Mouse (Mus musculus) intestine, postnatal 0 days (tissue): ENCODE results near the gene Map4k5. TPM values are rescaled to one million over a fixed set of nuclear protein-coding genes. Genes with fewer than 3 reads are reported as not detected.
A peak's percentile ranks its signal among the peaks of the same experiment; 100 is the strongest.

Source experiments
- ATAC-seq: fragments of 200-750 bp; cut with Nextera tagmentation; 2 replicates; pipeline ENCODE4 v1.8.0; 2017; ENCODE audit warnings: mild to moderate bottlenecking, moderate TSS enrichment, moderate library complexity
- H3K27ac ChIP-seq: fragments of 300-500 bp; sonication (generic); 2 replicates; pipeline ENCODE4 v1.5.1; 2014; ENCODE audit warnings: mild to moderate bottlenecking, low read depth, low read length, moderate library complexity
- H3K27me3 ChIP-seq: fragments of 300-500 bp; sonication (generic); replicated peaks from 2 replicates; pipeline ENCODE4 v1.6.1; 2014; ENCODE audit warnings: low read length, mixed read lengths; ENCODE audit not compliant: control insufficient read depth, insufficient read depth
- H3K36me3 ChIP-seq: fragments of 300-500 bp; sonication (generic); 2 replicates; pipeline ENCODE4 v1.6.1; 2014; ENCODE audit warnings: mild to moderate bottlenecking, moderate library complexity; ENCODE audit not compliant: control insufficient read depth, insufficient read depth
- H3K4me1 ChIP-seq: fragments of 300-500 bp; sonication (generic); replicated peaks from 2 replicates; pipeline ENCODE4 v1.6.1; 2014; ENCODE audit warnings: antibody characterized with exemption, low read length, mixed read lengths; ENCODE audit not compliant: control insufficient read depth, insufficient read depth
- H3K4me2 ChIP-seq: fragments of 300-500 bp; sonication (generic); replicated peaks from 2 replicates; pipeline ENCODE4 v1.6.1; 2014; ENCODE audit warnings: low read depth, mild to moderate bottlenecking, moderate library complexity
- H3K4me3 ChIP-seq: fragments of 300-500 bp; sonication (generic); 2 replicates; pipeline ENCODE4 v1.5.1; 2014; ENCODE audit warnings: low read depth, low read length
- H3K9ac ChIP-seq: fragments of 300-500 bp; sonication (generic); 2 replicates; pipeline ENCODE4 v1.6.1; 2014; ENCODE audit warnings: mild to moderate bottlenecking, low read depth, low read length
- H3K9me3 ChIP-seq: fragments of 300-500 bp; sonication (generic); 2 replicates; pipeline ENCODE4 v1.6.1; 2016; ENCODE audit warnings: mixed run types; ENCODE audit not compliant: control insufficient read depth
- CTCF ChIP-seq: sonication (generic); IDR thresholded peaks from 2 replicates; pipeline ENCODE4 v1.5.1; 2016; ENCODE audit warnings: low read depth, mild to moderate bottlenecking, control low read depth, antibody characterized with exemption, moderate library complexity
- WGBS: fragments of 180-500 bp; shearing (Covaris S2); extraction: QIAGEN DNeasy Blood & Tissue Kit; methylation state at CpG from one replicate; pipeline ENCODE4 v1.1.7; 2014; 5-methylcytosine and 5-hydroxymethylcytosine counted together
- polyA plus RNA-seq: library from polyadenylated mRNA; unstranded; fragments of >200 nt; fragmentation: Nextera tagmentation; extraction: Ambion mirVana; gene quantifications from 2 replicates; pipeline ENCODE4 v1.2.1, GENCODE M21; 2015

Map4k5 gene
- polyA plus RNA-seq, 1 experiment from 2014 or later = 9.9 TPM

DNA sequence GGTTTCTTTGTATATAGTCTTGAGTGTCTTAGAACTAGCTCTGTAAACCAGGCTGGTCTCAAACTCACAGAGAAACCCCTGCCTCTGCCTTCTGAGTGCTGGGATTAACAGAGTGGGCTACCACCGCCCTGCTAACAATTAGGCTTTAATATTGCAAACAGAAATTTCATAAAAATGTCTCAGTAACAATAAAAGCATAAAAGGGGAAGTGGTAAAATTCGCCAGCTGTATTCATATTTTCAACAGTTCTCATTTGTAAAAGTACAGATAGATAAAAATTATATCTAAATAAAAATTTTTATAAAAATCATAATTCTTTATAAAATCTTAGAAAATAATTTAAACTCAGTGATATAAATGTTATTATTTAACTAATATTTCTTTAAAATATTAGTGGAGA is 39.1 kb downstream of the Map4k5 start:
- no peak overlapping the region for H3K4me2 ChIP-seq
- no peaks in the 10 kb centered on the region for H3K4me1 ChIP-seq
- no peak overlapping the region for H3K27ac ChIP-seq
- H3K36me3 ChIP-seq = peaks cover 39% of the 10 kb centered on the region
- no peaks in the 10 kb centered on the region for H3K9me3 ChIP-seq
- 89% methylated on average over 2 of the region's 2 CpGs for WGBS
- H3K9ac ChIP-seq = no peak overlapping the region
- TF ChIP-seq CTCF = no peak
- ATAC-seq = no peak
- no peaks in the 10 kb centered on the region for H3K27me3 ChIP-seq
- H3K4me3 ChIP-seq = no peak overlapping the region

DNA sequence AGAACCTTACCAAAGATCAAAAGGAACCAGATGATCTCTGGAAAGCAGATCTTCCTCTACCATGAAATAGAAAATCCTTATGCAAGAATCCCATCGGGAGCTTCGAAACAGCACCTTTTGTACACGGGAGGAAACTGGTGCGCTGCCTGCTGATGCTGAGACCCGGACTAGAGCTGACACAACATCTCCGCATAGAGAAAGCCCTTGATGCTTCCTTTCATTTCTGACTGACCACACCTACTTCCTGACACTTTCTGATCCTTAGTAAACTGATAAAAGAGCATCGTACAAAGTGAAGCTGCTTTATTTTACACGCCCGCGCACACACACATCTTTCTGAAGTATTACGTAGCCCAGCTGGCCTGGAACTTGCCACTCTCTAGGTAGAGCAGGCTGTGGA is 39.6 kb downstream of the Map4k5 start:
- H3K9me3 ChIP-seq = no peaks in the 10 kb centered on the region
- no peaks in the 10 kb centered on the region for H3K4me1 ChIP-seq
- peaks cover 40% of the 10 kb centered on the region for H3K36me3 ChIP-seq
- no peak overlapping the region for H3K4me3 ChIP-seq
- H3K27ac ChIP-seq = no peak overlapping the region
- no peak for TF ChIP-seq CTCF
- H3K4me2 ChIP-seq = no peak overlapping the region
- no peak for ATAC-seq
- no peaks in the 10 kb centered on the region for H3K27me3 ChIP-seq
- no peak overlapping the region for H3K9ac ChIP-seq
- WGBS = 81% methylated on average over 11 of the region's 11 CpGs

DNA sequence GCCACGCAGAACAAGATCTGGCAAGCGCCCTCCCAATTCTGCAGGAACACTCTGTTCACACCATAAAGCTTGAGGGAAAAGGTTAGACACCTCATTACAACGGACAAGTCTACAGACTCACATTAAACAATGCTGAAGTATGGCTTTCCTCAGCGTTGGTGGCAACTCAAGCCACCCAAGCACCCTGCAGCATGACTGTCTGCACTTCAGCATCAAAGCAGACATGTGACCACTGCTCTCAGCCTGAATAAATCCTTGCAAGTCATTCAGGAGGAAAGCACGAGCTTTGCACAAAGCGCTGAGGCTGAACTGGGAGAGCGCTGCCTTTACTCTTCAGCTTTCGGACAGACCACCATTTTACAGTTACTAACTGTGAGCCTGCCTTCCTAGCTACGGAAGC is 40.7 kb downstream of the Map4k5 start:
- TF ChIP-seq CTCF = no peak
- Histone ChIP-seq H3K4me1 (no peaks in the 10 kb centered on the region), H3K4me3 (no peak overlapping the region), H3K27me3 (no peaks in the 10 kb centered on the region), H3K4me2 (no peak overlapping the region), H3K9me3 (no peaks in the 10 kb centered on the region), H3K36me3 (peaks cover 44% of the 10 kb centered on the region), H3K9ac (no peak overlapping the region), H3K27ac (no peak overlapping the region)
- no peak for ATAC-seq
- WGBS = 87% methylated on average over 9 of the region's 9 CpGs

DNA sequence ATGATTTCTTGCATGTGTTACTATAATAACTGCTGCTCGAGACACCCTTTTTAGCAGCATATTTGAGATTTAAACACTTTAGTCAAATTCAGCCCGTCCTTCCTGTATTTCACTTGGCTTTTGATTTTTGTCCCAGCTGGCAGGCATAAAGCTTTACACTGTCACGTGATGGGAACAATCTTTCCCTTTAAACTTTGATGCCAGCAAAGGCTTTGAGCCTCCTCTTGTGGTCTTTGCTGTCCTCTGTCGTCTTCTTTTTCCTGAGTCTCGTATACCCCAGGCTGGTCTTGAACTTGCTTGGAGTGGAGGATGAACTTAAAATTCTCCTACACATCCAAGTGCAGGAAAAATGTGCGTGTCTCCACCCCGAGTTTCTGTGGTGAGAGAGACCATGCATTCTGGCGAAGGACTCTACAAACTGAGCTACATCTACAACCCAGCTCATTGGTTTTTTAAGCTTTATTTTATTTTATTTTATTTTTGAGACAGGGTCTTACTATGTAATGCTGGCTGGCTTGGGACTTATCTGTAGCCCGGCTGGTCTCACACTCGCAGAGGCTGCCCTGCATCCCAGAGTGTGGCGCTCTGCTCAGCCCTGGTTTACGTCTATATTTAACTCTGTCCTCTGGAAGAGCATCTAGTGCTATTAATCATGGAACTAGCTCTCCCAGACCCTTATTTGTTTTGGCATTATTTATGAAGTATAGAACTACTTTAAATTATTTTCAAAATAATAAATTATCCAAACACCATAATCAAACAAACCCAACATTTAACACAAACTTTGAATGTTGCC is 44.7 kb downstream of the Map4k5 start:
- no peak overlapping the region for H3K27ac ChIP-seq

DNA sequence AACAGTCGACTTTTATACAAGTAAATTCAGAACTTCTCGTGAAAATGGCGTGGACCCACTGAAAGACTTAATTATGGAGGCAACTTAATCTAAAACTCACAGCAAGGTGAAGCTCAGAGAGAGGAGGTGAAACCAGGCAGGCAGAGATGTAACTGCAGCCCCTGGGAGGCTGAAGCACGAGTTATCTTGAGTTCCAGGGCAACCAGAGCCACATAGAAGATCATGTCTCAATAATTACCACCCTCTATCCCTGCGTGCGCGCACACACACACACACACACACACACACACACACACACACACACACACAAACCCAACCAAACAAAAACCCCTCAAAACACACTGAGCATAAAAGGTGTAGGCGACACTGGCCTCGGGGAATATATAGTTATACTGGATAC is 46.5 kb downstream of the Map4k5 start:
- WGBS = 93% methylated on average over 9 of the region's 9 CpGs
- Histone ChIP-seq H3K27ac (no peak overlapping the region), H3K9ac (no peak overlapping the region), H3K27me3 (no peaks in the 10 kb centered on the region), H3K4me3 (no peak overlapping the region), H3K9me3 (no peaks in the 10 kb centered on the region), H3K4me2 (no peak overlapping the region), H3K4me1 (no peaks in the 10 kb centered on the region), H3K36me3 (peaks cover 46% of the 10 kb centered on the region)
- no peak for ATAC-seq
- no peak for TF ChIP-seq CTCF

More for the DNA sequence above, 44.7 kb downstream of the Map4k5 start:
- peaks cover 55% of the 10 kb centered on the region for H3K36me3 ChIP-seq
- no peak overlapping the region for H3K9ac ChIP-seq
- no peak for ATAC-seq
- WGBS = 79% methylated on average over 12 of the region's 12 CpGs
- no peaks in the 10 kb centered on the region for H3K4me1 ChIP-seq
- no peak overlapping the region for H3K4me2 ChIP-seq
- no peaks in the 10 kb centered on the region for H3K9me3 ChIP-seq
- no peak overlapping the region for H3K4me3 ChIP-seq
- peak; percentile 39 for TF ChIP-seq CTCF
- H3K27me3 ChIP-seq = no peaks in the 10 kb centered on the region

DNA sequence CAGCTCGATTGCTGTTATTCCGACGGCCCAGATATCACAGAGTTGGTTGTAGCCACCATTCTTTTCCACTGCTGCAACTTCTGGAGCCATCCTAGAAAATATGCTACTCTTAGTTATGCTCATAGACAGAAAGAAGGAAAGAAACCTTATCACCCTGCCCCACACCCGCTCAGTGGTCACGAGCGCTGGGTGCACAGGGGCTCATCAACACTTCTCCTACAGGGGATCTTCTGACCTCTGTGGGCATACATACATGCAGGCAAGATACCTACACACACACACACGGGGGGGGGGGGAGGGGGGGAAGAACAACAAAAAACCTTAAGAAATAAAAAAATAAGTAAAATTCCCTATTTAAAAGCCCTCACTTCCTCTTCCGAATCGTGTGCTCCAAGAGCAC is 47.3 kb downstream of the Map4k5 start:
- Histone ChIP-seq H3K4me2 (no peak overlapping the region), H3K4me1 (no peaks in the 10 kb centered on the region), H3K4me3 (no peak overlapping the region), H3K36me3 (peaks cover 47% of the 10 kb centered on the region), H3K9me3 (no peaks in the 10 kb centered on the region), H3K9ac (no peak overlapping the region), H3K27ac (no peak overlapping the region), H3K27me3 (no peaks in the 10 kb centered on the region)
- TF ChIP-seq CTCF = no peak
- ATAC-seq = no peak
- 92% methylated on average over 9 of the region's 9 CpGs for WGBS
